Mouse (Mus musculus) urinary bladder, postnatal 36 days (tissue): ENCODE results near the gene Nr4a1.

Experiments used
- DNase-seq, 2 experiments: peaks; one replicate each; pipeline ENCODE4 v3.0.0; 2022; ENCODE audit warnings: low spot score in 2 of 2, mixed read lengths in 1 of 2

Gene Nr4a1

GRCm38 (mm10) chr15:101286129-101286770, 32.2 kb downstream of the Nr4a1 start:
- no peak for DNase-seq

- DNase-seq, result no peak
Measured at GRCm38 (mm10) chr15:101287361-101287760, 33.3 kb downstream of the Nr4a1 start.

- DNase-seq, result no peak
Measured at GRCm38 (mm10) chr15:101290354-101290753, 36.3 kb downstream of the Nr4a1 start.

GRCm38 (mm10) chr15:101292012-101292411, 37.9 kb downstream of the Nr4a1 start:
- DNase-seq, result peak in 1 of 2 experiments; percentile 58

- DNase-seq, result no peak
Measured at GRCm38 (mm10) chr15:101293025-101293621, 39.1 kb downstream of the Nr4a1 start, which contains the start of gene 6030408B16Rik. Gene 6030408B16Rik, plus strand, starts transcription at chr15:101293212.

GRCm38 (mm10) chr15:101294028-101294894, 40.2 kb downstream of the Nr4a1 start:
- no peak for DNase-seq

GRCm38 (mm10) chr15:101295106-101295505, 41.0 kb downstream of the Nr4a1 start:
- no peak for DNase-seq

- DNase-seq, result no peak
Measured at GRCm38 (mm10) chr15:101295616-101296015, 41.5 kb downstream of the Nr4a1 start.

- DNase-seq, result no peak
Measured at GRCm38 (mm10) chr15:101296091-101296490, 42.0 kb downstream of the Nr4a1 start.

- DNase-seq, result no peak
Measured at GRCm38 (mm10) chr15:101297988-101298387, 43.9 kb downstream of the Nr4a1 start.

- DNase-seq, result no peak
Measured at GRCm38 (mm10) chr15:101298550-101298949, 44.5 kb downstream of the Nr4a1 start.

- no peak for DNase-seq
Measured at GRCm38 (mm10) chr15:101299480-101299960, 45.5 kb downstream of the Nr4a1 start.

- no peak for DNase-seq
Measured at GRCm38 (mm10) chr15:101300128-101300527, 46.1 kb downstream of the Nr4a1 start.

GRCm38 (mm10) chr15:101302201-101302600, 48.1 kb downstream of the Nr4a1 start:
- no peak for DNase-seq

GRCm38 (mm10) chr15:101303830-101304229, 49.8 kb downstream of the Nr4a1 start:
- no peak for DNase-seq

GRCm38 (mm10) chr15:101306459-101306858, 52.4 kb downstream of the Nr4a1 start:
- no peak for DNase-seq

- no peak for DNase-seq
Measured at GRCm38 (mm10) chr15:101308440-101309348, 54.6 kb downstream of the Nr4a1 start.

- DNase-seq, result no peak
Measured at GRCm38 (mm10) chr15:101309493-101309892, 55.4 kb downstream of the Nr4a1 start.

- DNase-seq, result no peak
Measured at GRCm38 (mm10) chr15:101311087-101311770, 57.2 kb downstream of the Nr4a1 start.

- DNase-seq, result no peak
Measured at GRCm38 (mm10) chr15:101312006-101312405, 57.9 kb downstream of the Nr4a1 start.

GRCm38 (mm10) chr15:101315378-101315777, 61.3 kb downstream of the Nr4a1 start:
- no peak for DNase-seq
